Mouse (Mus musculus) B cell, adult 2 months (primary cell): ENCODE measurements around the gene Calhm5.

Experiments used
- DNase-seq, 2 experiments: peaks; one replicate each; pipeline ENCODE4 v3.0.0; 2022

Calhm5 gene

DNA sequence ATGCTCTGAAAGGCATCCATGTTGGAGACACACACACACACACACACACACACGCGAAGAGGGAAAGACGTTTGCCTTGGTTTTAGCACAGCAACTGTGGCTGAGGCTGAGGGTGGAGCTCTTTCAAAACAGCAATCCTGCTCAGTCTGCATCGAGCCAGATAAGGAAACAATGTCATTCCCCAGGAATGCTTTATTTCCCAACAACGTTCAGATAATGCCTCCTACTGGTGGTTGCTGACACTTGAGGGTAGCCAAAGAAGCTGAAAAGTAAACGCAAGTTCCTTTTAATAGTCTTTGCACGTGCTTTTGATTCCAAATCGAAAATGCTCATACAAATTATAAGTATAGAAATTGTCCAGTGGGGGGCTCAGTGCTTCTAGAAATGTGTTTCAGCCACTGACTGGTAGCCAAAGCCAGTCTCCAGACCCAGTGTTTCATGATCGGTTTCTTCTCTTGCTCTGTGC, at the start of gene Calhm5:
Calhm5 (minus strand) TSS at position 102 of the 466 bp plus-strand sequence.
- DNase-seq = peak; percentile 20 to 25

DNA sequence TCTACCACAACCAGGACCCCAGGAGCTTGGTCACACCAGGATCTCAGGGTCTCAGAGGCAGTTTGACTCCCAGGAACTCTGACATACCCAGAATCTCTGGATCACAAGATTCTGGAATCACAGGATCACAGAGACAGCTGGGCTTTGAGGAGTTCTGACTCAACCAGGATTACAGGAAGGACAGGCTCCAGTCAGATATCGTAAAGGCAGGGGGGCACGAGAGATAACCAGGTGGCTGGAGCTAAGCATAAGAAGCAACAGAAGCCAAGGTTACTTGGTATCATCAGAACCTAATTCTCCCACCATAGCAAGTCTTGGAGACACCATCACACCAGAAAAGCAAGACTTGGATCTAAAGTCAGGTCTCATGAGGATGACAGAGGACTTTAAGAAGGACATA, 45.4 kb upstream of the Calhm5 start:
- no peak for DNase-seq

DNA sequence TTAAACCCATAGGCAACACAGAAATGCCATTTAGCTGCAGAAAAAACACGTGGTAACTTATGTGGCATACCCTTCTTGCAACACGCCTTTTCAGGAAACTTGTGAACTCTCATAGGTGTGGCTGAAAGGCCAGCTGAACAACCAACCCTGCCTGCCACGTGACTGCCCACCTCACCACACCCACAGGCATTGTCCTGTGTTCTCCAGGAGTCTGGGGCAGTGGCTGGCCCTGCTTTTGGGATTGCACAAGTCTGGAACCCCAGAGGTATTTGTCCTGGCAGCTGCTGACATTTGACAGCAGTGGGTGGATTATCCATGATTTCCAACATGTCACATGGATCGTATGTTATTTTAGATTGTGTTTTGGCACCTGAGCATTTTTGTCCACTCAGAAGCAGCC, 43.4 kb upstream of the Calhm5 start:
- DNase-seq = no peak

DNA sequence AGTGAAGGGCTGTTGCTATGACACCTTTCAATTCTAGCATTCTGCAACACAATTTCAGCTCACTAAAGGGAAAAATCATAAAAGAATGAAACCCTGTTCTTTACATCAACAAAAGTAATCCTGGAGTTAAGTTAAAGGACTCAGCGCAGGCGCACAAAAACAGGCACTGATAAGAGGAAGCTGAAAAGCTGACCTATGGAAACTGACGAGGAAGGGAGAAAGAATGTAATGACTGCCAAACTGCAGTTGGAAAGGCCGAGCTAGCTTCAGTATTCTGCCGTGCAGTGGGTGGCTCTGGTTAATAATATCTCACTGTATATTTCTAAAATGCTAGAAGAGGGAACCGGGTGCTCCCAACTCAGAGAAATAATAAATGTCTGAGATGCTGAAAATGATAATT, 41.7 kb upstream of the Calhm5 start:
- DNase-seq = no peak

DNA sequence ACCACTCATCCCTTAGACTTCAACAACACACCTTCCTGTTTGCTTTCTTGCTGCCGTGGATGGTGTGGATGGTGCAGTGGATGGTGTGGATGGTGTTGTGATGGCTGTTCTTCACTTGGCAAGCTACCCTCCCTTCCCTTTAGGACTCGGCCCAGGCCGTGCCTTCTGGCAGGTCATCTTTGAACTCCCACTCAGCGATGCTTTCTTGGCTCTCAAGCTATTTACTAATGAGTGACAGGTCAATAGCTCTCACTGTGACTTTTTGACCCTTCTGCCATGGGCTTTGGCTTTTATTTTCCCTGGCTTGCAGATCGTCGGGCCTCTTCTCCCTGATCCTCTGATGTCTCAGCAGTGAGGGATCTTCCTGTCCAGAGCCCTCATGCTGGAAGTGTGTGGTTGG, 40.1 kb upstream of the Calhm5 start:
- DNase-seq = no peak

DNA sequence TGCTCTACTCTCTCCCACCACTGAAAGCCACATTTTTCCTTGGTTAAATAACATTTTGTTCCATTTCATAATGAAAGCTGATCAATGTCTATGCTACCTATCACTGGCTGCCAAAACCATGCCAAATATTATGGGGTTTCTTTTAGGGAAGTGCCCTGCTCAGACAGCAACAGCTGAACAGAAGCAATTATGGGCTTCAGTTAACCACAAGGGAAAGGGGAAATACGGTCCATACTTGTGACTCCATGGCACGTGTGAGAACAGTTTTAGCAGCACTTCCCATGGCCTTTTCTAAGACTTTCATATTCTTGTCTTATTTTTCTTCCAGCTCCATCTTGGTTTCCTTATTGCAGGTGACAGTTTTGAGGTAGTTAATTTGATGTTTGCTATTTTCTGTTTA, 35.0 kb upstream of the Calhm5 start:
- peak; percentile 38 to 46 for DNase-seq

DNA sequence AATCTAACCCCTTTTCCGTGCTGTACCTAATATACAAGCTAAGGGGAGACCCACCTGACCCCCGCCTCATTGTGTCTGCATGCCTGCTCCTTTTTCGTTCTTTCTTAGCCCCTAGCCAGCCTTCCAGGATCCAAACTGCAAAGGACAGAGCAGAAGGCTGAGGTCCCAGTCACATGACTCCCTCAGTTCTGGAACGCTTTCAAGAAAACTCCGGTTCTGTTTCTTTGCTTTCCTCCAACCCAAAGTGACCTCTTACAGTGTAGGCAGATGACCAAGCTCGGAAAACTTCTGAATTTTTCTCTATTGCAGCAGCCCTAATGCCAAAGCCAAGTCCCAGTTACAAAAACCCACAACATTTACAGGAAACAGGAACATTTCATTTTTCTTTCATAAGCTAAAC, 32.1 kb upstream of the Calhm5 start:
- DNase-seq = peak in 1 of 2 experiments; percentile 16

DNA sequence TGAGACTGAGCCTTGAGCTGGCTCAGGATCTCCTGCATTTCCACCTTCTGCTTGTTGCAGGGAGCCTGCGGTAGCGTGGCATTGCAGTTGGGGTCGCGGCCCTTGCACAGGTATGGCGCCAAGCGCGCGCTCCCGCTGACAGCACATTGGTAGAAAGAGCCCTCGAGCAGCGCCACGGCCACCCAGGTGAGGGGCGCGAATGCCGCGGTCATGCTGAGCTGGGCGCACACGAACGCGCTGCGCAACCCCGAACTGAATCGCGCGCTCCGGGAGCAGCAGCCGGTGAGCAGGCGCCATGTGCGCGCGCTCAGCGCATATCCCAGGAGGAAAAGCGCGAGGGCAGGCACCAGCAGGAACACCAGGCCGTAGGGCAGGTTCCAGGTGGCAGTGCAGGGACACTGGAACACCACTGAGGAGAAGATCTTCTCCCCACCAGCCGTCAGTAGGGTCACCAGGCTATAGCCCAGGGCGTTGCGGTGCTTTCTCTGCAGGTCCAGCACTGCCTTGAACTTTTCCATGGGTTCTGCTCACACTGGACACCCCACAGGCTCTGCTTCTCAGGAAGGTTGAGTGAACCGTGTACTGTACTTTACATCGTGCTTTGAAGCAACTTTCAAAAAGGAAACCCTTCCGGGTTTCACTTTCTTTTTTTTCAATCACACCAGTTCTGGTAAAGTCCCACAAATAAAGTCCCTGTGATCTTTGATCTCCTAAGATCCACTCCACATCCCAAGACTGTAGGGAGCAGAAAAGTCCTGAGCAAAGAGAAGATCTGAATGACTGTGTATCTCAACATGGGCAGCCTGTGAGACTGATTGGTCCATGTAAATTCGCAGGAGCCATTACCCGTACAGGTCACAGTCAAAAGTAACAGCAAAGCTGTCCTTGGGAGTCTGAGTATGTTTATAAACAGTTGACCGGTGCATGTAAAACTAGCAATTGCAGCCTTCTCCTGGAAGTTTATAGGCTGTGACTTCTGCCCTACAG, 31.4 kb upstream of the Calhm5 start, which contains the start of gene Calhm6:
Calhm6 (minus strand) TSS at position 593 of the 987 bp plus-strand sequence.
- peak; percentile 66 to 70 for DNase-seq

DNA sequence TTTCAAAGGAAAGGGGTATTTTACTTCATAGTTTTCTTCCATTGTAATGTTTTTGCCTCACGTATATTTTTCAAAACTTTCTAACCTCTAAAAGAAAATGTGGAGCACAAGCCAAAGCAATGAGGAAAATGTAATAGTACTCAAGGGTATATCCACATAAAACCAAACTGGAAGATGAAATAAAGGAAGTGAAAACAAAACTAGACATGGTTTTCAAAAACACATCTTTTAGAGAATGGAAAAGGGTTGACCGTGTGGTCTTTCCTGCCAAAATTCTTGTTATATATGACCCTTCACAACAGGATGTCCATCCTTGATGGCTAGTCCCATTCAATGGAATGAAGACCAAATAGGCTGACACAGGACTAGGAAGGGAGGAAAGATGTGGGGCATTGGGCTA, 22.1 kb upstream of the Calhm5 start:
- peak in 1 of 2 experiments; percentile 11 for DNase-seq

DNA sequence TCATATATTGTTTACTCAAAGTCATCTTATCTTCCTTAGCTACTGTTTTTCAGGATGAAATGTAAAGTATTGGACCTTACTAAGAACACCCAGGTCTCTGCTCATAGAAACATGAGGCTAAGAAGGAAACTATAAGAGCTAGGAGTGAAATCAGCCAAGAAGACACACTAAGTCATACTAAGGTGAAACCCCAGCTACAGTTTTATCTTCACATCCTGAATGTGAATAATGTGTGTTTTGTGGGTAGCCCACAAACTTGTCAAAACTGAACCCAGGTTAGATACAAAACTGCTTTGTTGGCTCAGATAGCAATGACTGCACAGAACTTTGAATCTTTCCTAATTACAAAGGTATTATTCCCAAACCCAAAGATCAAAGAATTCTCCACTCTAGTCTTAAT, 21.5 kb upstream of the Calhm5 start:
- DNase-seq = no peak

DNA sequence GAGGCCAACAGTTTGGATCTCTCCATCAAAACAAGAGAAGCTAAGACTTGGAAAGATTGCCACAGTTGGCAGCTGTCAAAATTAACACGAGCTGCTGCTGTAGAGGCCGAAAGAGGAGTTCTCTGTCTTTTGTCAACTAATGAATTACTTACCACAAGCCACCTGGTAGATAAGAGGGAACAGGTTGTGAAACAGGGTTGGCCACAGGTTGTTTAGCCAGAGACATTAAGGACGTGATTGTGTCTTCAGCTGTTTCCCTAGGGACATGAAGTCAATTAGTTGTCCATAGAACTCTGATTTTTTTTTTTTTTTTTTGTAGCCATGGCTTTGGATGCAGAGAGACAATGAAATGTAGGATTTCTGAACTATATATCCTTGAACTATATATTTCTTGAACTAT, 20.8 kb upstream of the Calhm5 start:
- no peak for DNase-seq

DNA sequence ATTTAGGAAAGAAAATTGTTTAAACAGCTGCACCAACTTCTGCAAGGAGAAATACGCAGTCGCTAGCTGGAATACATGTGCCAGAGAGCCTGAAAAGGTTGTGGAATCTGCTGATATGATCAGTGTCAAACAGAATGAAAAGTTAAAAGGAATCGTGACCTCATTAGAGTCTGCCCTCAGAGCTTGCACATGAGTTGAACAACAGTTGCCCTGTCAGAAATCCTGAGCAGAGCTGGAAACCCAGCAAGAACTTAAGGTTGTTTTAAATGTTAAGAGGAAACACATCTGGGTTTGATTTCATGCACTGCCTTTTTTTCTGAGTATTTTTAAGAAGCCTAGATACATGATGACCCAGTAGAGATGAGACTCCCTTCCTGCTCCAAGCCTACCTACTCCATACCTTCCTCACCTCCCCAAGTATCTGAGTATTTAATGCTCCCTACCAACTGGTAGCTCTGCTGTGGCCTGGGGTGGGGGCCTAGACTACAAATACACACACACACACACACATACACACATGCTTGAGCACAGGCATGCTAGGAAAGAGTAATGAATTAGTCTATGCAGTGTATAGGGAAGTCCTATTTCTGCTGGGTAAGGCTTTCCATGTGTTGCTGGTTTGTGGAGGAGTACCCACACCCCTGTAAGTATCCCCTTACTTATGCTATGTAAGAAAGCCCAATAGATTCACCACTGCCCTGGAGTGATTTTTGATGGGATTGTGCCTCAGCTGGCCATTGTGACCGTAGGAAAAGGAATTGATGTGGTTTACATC, 15.8 kb upstream of the Calhm5 start:
- no peak for DNase-seq

DNA sequence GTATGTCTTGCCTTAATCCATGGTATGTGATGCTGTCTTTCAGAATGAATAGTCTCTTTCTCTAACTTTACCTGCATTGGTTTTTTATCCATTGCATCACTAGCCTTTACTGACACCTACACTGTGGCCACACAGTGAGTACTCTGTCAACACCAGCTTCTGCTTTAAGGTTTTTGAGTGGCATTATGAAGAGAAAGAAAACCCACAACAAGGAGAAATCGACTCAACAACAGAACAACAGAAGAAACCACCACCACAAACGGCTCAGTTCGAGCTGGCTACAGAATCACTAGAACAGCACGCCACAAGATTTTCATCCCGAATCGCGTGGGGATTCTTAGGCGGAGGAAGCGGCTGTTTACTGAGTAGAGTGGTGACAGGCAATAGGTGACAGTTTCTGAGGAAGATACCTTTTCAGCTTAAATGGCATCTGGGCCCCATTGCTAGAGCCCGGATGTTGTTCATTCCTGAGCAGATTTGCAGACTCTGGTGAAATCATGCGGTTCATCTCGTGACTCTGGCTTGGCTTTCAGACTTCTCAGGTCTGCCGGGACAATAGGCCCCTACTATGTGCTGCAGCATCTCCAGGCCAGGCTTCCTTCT, 14.6 kb upstream of the Calhm5 start:
- DNase-seq = no peak

DNA sequence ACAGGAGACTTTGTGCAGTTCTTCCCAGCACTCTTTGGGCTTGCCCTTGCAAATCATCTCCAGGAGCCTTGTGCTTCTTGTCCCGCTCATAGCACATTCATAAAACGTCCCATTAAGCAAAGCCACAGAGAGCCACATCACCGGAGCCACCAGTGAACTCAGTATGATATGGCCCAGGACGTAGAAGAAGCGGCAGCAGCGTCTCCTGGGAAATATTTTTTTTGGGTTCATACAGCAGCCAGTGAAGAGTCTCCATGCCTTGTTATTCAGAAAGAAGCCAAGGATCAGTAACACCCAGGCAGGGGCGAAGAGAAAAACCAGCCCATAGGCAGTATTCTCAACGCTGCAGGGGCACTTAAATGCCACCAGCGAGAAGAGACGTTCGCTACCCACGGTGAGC, 355 bp downstream of the Calhm5 start:
- DNase-seq = no peak

DNA sequence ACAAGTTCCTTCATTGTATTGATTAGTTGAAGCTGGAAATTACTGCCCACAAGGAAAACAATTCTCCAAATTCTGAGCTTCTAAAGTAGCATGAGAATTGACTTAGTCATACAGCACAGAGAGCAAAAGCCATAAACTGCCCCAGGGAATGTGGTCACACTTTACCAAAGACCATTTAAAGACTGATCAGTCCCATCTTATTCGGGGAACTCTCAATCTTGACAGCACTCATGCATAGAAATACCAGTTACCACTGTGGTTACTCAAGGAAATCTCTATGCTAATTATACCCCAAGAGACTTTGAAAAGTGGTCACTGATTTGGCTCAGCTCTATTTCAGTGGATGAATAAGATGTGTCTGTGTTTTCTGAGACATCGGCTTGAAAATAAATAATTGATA, 1.2 kb downstream of the Calhm5 start:
- no peak for DNase-seq

DNA sequence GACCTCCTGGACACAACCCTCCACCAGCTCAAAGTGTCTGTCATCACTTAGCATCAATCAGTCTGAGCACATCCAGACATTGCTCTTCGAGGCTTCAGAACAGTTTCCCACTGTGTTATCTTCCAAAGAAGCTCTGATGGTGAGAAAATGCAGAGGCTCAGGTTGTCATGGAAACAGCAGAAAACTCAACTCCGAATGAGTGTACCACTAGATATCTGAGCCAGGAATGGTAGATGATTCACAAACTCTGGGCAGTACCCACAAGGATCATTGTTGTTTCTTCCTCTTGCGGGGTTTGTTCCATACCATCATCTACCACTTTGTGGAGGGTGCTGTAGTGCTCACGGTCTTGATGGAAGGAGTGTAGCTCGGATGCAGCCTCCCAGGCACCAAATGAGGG, 4.4 kb downstream of the Calhm5 start:
- DNase-seq = no peak

DNA sequence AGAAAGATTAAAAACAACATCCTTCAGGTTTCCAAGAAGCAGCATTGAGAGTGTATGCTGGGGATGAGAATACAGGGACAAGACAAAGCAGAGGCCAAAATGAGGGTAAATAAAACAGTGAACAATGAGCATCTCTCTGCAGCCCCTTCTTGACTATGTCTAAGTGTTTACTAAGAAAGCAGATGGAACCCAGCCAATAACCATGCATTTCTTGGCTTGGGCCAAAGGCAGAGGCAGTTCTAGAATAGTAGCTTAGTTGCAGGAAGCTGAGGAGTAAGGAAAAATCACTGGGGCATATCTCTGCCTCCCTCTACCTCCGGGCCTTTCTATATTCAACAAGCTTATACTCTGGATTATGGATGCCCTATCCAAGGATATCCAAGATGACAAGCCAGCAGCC, 5.8 kb downstream of the Calhm5 start:
- no peak for DNase-seq

DNA sequence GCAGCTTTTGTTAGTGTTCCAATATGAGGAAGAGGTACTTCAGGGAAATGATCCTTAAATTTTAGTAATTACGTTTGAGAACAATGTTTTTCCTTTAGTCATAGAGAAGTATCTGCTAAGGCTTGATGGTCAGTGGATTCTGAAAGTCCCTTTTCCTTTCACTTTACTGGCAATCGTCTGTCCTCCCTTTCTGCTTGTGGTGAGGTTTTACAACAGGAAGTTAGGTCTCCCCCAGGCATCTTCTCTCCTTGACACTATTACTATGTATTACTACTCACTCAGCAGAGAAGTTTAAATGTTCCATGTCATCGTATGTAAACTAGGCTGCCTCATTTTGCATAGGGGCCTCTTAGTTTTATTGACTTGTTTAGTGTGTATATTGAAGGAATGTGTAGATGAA, 6.8 kb downstream of the Calhm5 start:
- no peak for DNase-seq

DNA sequence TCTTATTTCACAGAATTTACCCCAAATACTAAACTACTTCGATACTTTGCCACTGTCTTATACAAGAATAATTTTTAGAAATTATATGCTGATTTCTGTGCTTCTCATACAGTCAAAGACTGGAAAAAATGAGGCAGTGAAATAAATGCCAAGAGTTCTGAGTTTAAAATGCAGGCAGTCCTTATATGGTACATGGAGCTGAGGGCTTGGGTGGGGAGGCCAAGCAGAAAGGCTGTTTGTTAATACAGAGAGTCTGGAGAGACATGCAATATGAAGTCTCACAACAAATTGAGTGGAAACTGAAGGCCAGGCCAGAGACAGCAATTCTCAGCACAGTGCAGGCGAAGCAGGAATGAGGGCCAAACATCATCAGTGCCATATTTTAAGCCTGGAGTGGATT, 7.8 kb downstream of the Calhm5 start:
- DNase-seq = no peak

DNA sequence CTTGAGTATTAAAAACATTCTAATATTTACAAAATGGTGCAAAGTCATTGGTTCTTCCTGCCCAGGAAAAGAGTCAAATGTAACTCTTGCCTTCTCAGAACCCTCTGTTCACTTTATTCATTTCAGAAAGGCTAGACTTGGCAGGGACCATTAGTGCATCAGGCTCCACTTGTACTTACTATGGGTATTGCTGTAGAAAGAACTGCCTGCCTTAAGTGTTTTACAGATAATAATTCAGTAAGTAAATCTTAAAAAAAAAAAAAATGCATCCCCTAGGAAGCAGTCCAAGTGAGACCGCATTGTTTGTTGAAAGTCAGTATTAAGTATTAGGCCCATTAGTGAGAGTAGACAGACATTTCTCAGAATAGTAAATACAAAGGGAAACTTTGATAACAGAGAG, 9.8 kb downstream of the Calhm5 start:
- no peak for DNase-seq

DNA sequence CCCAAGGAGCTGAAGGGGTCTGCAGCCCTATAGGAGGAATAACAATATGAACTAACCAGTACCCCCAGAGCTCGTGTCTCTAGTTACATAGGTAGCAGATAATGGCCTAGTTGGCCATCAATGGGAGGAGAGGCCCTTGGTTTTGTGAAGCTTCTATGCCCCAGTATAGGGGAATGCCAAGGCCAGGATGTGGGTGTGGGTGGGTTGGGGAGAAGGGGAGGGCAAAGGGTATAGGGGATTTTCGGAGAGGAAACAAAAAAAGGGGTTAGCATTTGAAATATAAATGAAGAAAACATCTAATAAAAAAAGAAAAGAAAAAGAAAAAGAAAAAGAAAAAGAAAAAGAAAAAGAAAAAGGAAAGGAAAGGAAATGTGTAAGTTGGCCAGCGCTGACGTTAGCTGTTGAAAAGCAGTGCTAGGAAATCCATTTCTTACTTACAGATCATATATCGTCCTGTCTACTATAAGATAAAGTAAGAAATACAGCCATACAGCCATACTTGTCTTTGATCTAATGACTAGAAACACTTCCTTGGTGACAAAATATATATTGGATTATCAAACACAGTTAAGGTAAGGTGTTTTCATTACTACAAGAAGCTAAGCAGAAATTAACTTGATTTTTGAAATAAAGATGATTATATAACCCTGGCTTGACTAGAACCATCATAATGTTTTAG, 21.7 kb downstream of the Calhm5 start:
- no peak for DNase-seq

DNA sequence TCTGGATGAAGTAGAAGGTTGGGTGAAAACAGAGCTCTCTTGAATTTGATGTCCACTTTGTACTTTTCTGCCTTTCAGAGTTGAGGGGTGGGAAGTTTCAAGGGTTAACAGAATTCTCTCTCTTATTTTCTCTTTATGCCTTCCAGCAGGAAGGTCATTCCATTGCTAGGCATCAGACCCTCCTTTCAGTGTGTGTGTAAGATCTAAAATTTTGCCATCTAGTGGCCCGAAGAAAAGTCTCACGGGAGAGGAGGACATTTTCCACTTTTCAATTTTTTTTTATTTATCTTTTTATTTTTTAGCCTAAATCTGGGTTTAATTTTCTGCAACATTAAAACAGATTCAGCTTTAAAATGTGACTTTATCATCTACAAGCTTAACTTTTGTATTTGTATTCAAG, 24.7 kb downstream of the Calhm5 start:
- no peak for DNase-seq

DNA sequence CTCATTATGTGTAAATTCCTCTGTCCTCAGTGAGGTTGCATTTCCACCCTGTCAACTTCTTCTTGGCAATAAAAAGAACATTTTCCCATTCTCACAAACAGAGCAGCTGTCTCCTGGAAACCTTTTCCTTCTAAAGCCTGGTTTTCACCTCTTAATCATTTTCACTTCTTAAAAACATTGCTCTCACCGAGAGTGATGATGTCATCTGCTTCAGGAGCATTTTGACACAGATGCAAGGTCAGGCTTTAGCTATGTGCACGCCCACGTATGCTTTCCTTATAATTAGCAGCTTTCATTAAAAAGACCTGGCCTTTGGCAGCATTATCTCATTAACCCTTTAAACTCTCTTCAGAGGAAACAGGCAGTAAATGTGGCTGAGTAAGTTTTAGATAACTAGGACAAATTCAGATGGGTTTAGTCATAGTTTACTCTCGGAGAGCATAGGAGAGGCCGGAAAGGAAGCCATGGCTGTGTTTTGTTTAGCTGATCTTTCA, 25.3 kb downstream of the Calhm5 start:
- DNase-seq = no peak
